Mouse (Mus musculus): ENCODE data around the gene Cib3.

The Cib3 gene

DNA sequence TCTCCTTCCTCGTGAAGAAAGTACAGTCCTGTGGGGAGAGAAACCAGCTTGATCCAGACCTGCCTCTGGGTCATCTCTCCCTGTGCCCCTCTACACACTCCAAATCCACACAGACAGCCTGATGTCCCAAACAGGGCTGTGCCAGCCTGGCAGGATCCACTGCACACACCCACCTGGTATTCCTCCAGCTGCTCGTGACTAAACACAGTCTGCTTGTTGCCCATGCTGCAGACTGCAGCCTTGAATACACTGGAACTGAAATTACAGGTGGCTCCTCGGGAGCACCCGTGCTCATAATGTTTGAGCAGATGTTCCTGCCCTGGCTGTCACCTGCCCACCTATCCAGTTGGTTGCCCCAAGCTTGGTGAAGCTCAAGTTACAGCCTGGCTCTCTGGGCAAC lies at the start of gene Cib3:
Cib3 (minus strand) TSS at position 87 of the 400 bp plus-strand sequence.
- WGBS, result 41% methylated on average over 4 of the region's 4 CpGs

GRCm38 (mm10) chr8:72261872-72262271 lies 49.2 kb upstream of the Cib3 start:
- WGBS, result 60% methylated on average over 5 of the region's 5 CpGs

DNA sequence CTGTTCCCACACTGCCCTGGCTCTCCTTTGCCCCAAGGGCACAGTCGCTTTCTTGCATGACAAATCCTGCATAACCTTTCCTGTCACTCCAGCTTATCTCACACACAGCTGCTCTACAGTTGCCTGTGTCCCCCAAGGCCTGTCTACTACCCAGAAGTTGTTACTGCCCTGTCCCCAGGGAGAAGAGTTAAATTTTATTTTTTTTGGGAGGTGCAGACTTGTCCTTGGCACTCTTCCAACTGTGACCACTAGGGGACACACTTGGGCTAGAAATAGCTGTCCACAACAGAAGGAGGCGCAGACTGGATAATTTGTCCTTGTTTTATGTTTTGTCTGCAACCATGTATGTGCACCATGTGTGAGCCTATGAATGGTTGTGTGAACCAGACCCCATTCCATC lies 48.4 kb upstream of the Cib3 start:
- whole genome bisulfite sequencing, result 54% methylated on average over 2 of the region's 2 CpGs

DNA sequence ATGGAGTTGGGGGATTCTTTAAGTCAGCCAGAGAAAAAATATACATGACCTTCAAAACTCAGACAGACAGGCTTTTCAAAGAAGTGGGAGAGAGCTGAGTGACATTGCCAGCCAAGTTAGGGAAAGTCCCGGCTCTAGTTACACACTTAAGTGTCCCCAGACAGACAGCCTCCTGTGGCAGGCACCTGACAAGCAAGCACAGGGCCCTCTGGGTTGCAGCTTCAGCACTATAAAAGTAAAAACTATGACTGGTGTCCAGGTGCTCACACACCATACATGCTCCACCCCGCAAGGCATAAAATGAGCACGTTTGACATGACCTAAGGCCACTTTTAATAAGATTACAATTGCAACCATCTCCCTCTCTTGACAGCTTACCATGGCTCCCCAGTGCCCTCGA lies 47.9 kb upstream of the Cib3 start:
- 66% methylated on average over 4 of the region's 4 CpGs for WGBS

DNA sequence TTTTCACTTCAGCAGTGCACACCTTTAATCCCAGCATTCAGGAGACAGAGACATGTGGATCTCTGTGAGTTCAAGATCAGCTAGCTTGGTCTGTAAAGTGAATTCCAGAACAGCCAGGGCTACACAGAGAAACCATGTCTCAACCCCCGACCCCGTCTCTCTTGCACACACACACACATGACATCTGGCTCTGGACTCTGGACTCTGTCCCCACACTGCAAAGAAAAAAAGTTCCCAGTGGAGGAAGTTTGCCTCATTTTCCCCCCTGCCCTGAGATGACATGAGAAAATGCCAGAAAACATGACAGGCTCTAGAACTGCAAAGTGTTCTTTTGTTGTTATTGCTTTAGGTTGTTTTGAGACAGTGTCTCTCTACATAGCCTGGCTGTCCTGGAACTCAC lies 47.2 kb upstream of the Cib3 start:
- 82% methylated on average over 2 of the region's 2 CpGs for WGBS

GRCm38 (mm10) chr8:72257902-72258238 lies 45.2 kb upstream of the Cib3 start:
- WGBS, result 75% methylated on average over 1 of the region's 1 CpGs

- WGBS, result 53% methylated on average over 7 of the region's 7 CpGs
Observed at GRCm38 (mm10) chr8:72257171-72257901, 44.7 kb upstream of the Cib3 start.

- WGBS, result 55% methylated on average over 2 of the region's 2 CpGs
Observed at GRCm38 (mm10) chr8:72244610-72245009, 32.0 kb upstream of the Cib3 start.

DNA sequence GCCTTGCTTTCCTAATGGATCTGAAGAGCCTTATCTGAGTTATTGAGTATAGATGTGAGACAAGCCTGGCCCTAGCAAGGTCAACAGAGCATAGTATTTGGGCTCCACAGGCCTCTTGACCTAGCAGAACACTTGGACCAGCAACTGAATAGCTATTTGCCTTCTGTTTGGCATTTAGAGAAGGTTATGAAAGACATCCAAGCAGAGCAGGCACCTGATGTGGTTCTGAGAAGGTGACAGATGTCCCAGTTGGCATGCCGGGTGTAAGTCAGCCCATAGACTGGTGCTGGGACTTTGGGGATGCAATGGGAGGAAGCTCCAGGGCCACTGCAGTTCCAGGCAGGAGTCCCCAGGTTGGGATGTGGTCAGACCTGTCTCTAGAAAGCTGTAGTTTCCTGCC lies 29.6 kb upstream of the Cib3 start:
- WGBS, result 64% methylated on average over 1 of the region's 1 CpGs

DNA sequence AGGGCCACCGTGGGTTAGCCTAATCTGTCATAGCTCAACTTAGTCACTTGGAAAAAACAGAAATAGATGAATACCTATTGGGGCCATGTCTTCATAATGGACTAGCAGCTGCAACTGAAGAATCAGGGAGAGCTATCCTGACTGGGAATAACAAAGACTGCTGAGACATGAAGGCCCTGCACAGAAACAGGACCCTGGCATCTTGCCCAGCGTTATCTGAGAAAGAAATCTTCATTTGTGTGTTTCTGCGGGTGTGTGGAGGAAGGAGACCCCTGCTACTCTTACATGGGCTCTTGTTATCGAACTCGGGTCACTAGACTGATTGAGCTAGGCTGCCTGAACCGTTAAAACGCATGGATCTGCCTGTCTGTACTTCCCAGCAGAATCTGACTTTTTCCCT lies 28.3 kb upstream of the Cib3 start:
- WGBS, result 46% methylated on average over 7 of the region's 7 CpGs

DNA sequence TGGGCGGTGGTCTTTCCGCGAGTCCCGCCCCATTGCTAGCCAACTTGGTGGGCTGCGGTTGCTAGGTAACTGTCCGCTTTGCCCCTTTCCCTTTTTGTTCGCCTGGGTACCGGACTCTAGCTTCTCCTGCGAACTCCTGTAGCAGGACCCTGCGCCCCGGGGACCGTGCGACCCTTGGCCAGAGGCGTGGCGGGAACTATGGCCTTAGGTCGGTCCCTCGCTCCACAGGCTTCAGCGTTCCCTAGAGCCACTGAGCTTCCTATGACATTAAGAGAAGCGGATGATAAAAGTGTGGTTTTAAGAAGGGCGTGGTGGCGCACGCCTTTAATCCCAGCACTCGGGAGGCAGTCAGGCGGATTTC lies 27.7 kb upstream of the Cib3 start:
- WGBS, result under 1% methylated on average over 24 of the region's 24 CpGs

GRCm38 (mm10) chr8:72239499-72240402 lies 27.1 kb upstream of the Cib3 start, which contains the start of gene Ap1m1:
Gene Ap1m1 (plus strand): TSS chr8:72240018.
- under 1% methylated on average over 54 of the region's 54 CpGs for WGBS

DNA sequence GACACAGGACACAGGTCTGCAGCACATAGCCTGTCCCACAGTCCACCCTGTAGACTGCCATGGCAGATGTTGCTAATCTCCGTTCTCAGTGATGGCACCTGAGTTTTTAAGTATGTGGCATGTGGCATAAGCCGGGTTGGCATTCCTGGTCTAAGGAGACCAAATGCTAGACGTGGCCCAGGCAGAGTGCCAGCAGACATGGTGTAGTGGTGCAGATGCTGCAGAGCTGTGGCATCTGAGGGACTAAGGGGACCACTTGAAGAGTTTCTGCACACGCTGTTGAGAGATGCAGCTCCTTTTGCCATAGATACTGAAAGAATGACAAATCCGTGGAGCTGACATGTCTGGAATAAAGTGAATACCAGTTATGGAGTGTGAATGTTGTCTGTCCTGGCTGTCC lies 10.0 kb upstream of the Cib3 start:
- 86% methylated on average over 5 of the region's 5 CpGs for WGBS

- WGBS, result 78% methylated on average over 4 of the region's 4 CpGs
Observed at GRCm38 (mm10) chr8:72220758-72221157, 8.1 kb upstream of the Cib3 start.

DNA sequence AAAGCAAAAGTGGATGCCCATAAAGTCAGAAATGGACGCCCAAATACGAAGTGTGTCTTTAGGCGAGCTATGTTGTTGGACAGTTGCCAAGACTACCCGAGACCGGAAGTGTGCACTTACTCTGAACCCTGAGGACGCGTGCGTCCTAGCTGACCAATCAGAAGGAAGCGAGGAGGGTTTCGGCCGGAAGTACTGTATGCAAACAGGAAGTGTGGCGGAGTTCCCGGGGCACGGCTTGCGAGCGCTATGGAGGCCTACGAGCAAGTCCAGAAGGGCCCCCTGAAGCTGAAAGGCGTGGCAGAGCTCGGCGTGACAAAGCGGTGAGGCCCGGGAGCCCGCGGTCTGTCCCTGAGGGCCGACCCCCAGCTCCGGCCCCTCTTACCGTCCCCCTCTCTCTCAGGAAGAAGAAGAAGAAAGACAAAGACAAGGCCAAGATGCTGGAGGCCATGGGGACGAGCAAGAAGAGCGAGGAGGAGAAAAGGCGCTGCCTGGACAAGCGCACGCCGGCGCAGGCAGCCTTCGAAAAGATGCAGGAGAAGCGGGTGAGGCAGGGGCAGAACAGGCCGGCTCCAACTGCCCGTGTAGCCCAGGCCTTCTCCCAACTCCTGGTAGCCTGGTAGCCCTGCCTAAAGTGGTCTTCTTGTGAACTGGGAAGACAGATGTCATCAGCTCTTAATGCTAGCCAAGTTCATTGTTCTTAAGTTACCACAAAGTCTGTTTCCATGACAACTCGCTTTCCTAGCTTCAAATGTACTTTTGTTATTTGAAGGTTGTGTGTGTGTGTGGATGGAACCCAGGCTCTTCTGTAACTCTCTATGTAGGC lies 7.1 kb upstream of the Cib3 start, which contains the start of gene Fam32a:
Fam32a (plus strand) TSS at position 190 of the 823 bp plus-strand sequence.
- 12% methylated on average over 39 of the region's 39 CpGs for WGBS

DNA sequence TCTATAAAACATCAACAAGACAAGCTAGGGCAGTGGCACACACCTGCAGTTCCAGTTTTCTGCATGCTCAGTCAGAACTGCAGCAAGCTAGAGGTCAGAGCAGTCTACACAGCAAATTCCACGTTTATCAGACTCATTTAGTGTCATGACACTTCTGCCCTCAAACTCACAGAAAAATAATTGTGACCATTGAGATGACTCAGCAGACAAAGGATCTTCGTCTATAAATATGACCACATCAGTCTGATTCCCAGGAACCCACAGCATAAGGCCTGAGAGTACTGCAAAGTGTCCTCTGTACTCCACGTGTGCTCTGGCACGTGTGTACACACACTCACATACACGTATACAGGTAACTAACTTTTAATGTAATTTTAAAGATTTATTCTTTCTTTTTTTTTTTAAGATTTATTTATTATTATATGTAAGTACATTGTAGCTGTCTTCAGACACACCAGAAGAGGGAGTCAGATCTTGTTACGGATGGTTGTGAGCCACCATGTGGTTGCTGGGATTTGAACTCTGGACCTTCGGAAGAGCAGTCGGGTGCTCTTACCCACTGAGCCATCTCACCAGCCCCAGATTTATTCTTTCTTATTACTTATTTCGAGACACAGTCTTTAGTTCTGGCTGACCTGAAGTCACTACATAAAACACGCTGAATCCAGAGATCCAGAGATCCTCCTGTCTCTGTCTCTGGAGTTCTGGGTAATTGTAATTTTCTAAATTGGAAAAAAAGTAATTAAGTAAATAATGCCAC lies 6.3 kb upstream of the Cib3 start:
- WGBS, result 71% methylated on average over 10 of the region's 10 CpGs

DNA sequence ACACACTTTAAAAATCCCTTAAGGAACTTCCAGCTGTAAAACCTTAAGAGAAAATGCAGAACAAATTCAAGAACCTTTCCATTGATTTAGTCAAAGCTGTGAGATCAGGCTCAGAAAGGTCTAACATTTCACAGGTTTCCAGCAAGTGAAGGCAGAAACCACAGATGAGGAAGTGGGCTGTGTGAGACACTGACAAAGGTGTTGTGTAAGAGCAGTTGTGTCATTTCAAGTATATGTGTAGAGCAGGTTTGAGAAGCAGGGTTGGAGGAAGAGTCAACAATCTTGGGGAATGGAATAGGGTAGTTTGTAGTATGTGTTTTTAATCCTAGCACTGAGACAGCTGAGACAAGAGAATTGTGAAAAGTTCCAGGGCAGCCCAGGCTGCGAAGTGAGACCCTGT lies 3.2 kb upstream of the Cib3 start:
- WGBS, result 62% methylated on average over 1 of the region's 1 CpGs

DNA sequence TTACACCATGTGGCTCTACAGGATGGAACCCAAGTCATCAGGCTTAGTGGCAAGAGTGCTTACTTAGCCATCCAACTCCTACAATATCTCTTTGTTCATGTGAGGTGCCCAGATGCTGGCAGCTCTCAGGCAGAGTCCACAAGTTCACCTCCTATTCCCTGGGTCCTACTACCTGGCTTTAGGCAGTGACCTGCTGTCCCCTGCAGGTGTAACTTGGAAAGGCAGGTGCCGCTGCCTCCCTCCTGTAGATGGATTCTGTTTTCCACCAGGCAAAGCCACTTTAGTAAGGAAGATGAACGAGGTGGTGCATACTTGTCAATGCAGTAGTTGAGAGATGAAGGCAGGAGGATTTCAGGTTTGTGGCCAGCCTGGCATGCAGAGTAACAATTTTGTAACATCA lies 2.4 kb upstream of the Cib3 start:
- WGBS, result 53% methylated on average over 2 of the region's 2 CpGs

DNA sequence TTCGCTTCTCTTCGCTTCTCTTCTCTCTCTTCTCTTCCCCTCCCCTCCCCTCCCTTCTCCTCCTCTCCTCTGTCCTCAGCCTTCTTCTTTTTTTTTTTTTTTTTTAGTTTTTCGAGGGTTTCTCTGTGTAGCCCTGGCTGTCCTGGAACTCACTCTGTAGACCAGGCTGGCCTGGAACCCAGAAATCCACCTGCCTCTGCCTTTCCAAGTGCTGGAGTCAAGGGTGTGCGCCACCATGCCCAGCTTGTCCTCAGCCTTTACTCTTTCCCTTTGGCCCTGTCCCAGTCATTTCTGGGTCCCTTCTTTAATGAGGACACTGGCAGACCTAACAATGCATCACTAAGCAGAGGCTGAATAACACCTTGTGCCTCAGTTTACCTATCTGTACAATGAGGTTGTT lies 899 bp upstream of the Cib3 start, which contains the start of gene Gm11034:
Gm11034 (minus strand) TSS at position 101 of the 400 bp plus-strand sequence.
- 78% methylated on average over 4 of the region's 4 CpGs for WGBS

DNA sequence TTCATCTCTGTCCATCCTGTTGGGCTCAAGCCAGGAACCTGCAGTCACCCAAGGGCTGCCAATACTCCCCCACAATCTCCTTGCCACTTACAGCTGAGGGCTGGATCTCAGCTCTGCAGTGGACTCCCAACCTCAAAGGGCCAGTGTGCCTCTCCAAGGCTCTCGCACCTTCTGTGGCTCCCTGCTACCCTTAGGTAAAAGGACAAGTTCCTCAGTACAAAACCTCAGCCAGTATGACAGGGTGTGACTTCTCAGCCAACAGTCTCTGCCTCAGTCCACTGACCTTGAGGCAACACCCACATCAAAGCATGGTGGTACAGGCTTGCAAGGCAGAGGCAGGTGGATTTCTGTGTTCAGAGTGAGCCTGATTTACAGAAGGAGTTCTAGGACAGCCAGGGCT lies 791 bp downstream of the Cib3 start:
- 83% methylated on average over 1 of the region's 1 CpGs for WGBS

DNA sequence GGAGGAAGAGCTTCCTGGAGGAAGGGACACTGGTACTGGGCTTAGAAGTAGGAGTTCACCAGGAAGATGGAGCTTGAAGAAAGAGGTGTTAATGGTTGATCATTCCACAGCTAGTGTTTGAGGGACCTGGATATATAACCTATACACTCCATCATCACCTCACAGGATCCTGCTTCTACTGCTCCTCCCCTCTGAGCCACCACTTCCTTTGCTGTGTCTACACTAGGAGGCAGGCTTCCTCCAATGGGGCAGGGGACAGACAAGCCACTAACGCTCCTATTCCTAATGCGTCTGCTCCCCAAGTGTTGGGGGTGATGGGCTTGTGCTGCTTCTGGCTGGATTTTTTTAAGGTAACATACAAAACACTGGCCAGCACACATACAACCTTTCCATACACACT lies 1.9 kb downstream of the Cib3 start:
- 66% methylated on average over 2 of the region's 2 CpGs for WGBS

All from cerebral cortex, adult 2 months (tissue).